Mouse (Mus musculus) MEL (cell line): Measurements from ENCODE around the gene She. TPM values are rescaled to one million over a fixed set of nuclear protein-coding genes. Genes with fewer than 3 reads are reported as not detected.

ENCODE experiments used
- DNase-seq: peaks from one replicate; pipeline ENCODE4 v3.0.0; 2011; ENCODE audit warnings: low read depth, low spot score
- H3K27ac ChIP-seq: 2 replicates; pipeline ENCODE4 v1.5.1; 2012; ENCODE audit warnings: low read depth, mild to moderate bottlenecking, control low read depth, low read length, moderate library complexity; ENCODE audit not compliant: control insufficient read depth
- H3K27me3 ChIP-seq, 2 experiments: fragments of 150-350 bp in 1 of 2; sonication (generic) in 1 of 2; 2 replicates each; pipeline ENCODE4 v1.6.1; 2012; ENCODE audit warnings: low read length in 2 of 2, mild to moderate bottlenecking in 2 of 2, improper control_type of control experiment in 1 of 2, moderate library complexity in 1 of 2; ENCODE audit not compliant: insufficient read depth in 2 of 2, control insufficient read depth in 1 of 2
- H3K36me3 ChIP-seq, 2 experiments: 2 replicates each; pipeline ENCODE4 v1.6.1; 2012 to 2014; ENCODE audit warnings: low read length in 2 of 2, improper control_type of control experiment in 1 of 2, inconsistent platforms in 1 of 2, mild to moderate bottlenecking in 1 of 2; ENCODE audit not compliant: insufficient read depth in 2 of 2, control insufficient read depth in 1 of 2
- H3K4me1 ChIP-seq, 2 experiments: fragments of 150-350 bp in 1 of 2; sonication (generic) in 1 of 2; 2 replicates each; pipeline ENCODE4 v1.6.1; 2012; ENCODE audit warnings: low read length in 2 of 2, improper control_type of control experiment in 1 of 2, mild to moderate bottlenecking in 1 of 2; ENCODE audit not compliant: insufficient read depth in 2 of 2, control insufficient read depth in 1 of 2
- H3K4me3 ChIP-seq, 2 experiments: fragments of 150-350 bp in 1 of 2; sonication (generic) in 1 of 2; 2 replicates each; pipeline ENCODE4 v1.5.1; 2012; ENCODE audit warnings: low read depth in 2 of 2, low read length in 2 of 2, mild to moderate bottlenecking in 2 of 2, moderate library complexity in 2 of 2, control low read depth in 1 of 2, improper control_type of control experiment in 1 of 2; ENCODE audit not compliant: control insufficient read depth in 1 of 2, insufficient read depth in 1 of 2
- H3K79me2 ChIP-seq: 2 replicates; pipeline ENCODE4 v1.6.1; 2012; ENCODE audit warnings: mild to moderate bottlenecking, low read length, moderate library complexity; ENCODE audit not compliant: control insufficient read depth, poor library complexity, insufficient read depth
- H3K9ac ChIP-seq: 2 replicates; pipeline ENCODE4 v1.6.1; 2012; ENCODE audit warnings: low read depth, mild to moderate bottlenecking, control low read depth, low read length, moderate library complexity; ENCODE audit not compliant: control insufficient read depth, poor library complexity, severe bottlenecking
- H3K9me3 ChIP-seq: fragments of 150-350 bp; sonication (generic); replicated peaks from 2 replicates; pipeline ENCODE4 v1.6.1; 2012; ENCODE audit warnings: mild to moderate bottlenecking, low read length, improper control_type of control experiment, moderate library complexity; ENCODE audit not compliant: insufficient read depth
- BHLHE40 ChIP-seq: IDR thresholded peaks from 2 replicates; pipeline ENCODE4 v1.6.1; 2012; ENCODE audit warnings: low read depth, mild to moderate bottlenecking, inconsistent platforms, low read length, improper control_type of control experiment, borderline replicate concordance
- CHD1 ChIP-seq: IDR thresholded peaks from 2 replicates; pipeline ENCODE4 v1.6.1; 2012; ENCODE audit warnings: low read depth, mild to moderate bottlenecking, inconsistent platforms, low read length, improper control_type of control experiment
- CHD2 ChIP-seq: IDR thresholded peaks from 2 replicates; pipeline ENCODE4 v1.6.1; 2011; ENCODE audit warnings: low read length, improper control_type of control experiment
- CTCF ChIP-seq, 3 experiments: IDR thresholded peaks in 2 of 3; conservative IDR thresholded peaks in 1 of 3; 2 replicates each; pipeline ENCODE4 v1.5.1; 2011 to 2012; ENCODE audit warnings: low read length in 3 of 3, low read depth in 2 of 3, mild to moderate bottlenecking in 2 of 3, improper control_type of control experiment in 1 of 3, inconsistent platforms in 1 of 3, mixed read lengths in 1 of 3, moderate library complexity in 1 of 3; ENCODE audit not compliant: control insufficient read depth in 1 of 3, insufficient read depth in 1 of 3, poor library complexity in 1 of 3, severe bottlenecking in 1 of 3
- E2F4 ChIP-seq: IDR thresholded peaks from 2 replicates; pipeline ENCODE4 v1.6.1; 2011; ENCODE audit warnings: low read depth, low read length, improper control_type of control experiment, borderline replicate concordance
- EP300 ChIP-seq, 2 experiments: IDR thresholded peaks; 2 replicates each; pipeline ENCODE4 v1.6.1; 2011; ENCODE audit warnings: improper control_type of control experiment in 2 of 2, low read length in 2 of 2, low read depth in 1 of 2, mild to moderate bottlenecking in 1 of 2
- GABPA ChIP-seq: IDR thresholded peaks from 2 replicates; pipeline ENCODE4 v1.6.1; 2012; ENCODE audit warnings: low read depth, mild to moderate bottlenecking, inconsistent platforms, low read length, improper control_type of control experiment, moderate library complexity
- GATA1 ChIP-seq: IDR thresholded peaks from 2 replicates; pipeline ENCODE4 v1.6.1; 2011; ENCODE audit warnings: low read depth, low read length, improper control_type of control experiment
- HCFC1 ChIP-seq: IDR thresholded peaks from 2 replicates; pipeline ENCODE4 v1.6.1; 2012; ENCODE audit warnings: low read depth, mild to moderate bottlenecking, inconsistent platforms, low read length, improper control_type of control experiment, moderate library complexity
- MAZ ChIP-seq: IDR thresholded peaks from 2 replicates; pipeline ENCODE4 v1.6.1; 2012; ENCODE audit warnings: low read depth, mild to moderate bottlenecking, inconsistent platforms, low read length, improper control_type of control experiment
- MXI1 ChIP-seq: IDR thresholded peaks from 2 replicates; pipeline ENCODE4 v1.6.1; 2011; ENCODE audit warnings: mild to moderate bottlenecking, low read depth, low read length, improper control_type of control experiment
- MYB ChIP-seq: IDR thresholded peaks from 2 replicates; pipeline ENCODE4 v1.6.1; 2011; ENCODE audit warnings: mild to moderate bottlenecking, low read depth, low read length, improper control_type of control experiment
- MYC ChIP-seq: IDR thresholded peaks from 2 replicates; pipeline ENCODE4 v1.6.1; 2011; ENCODE audit warnings: low read depth, mild to moderate bottlenecking, low read length, improper control_type of control experiment, moderate library complexity
- NELFE ChIP-seq: IDR thresholded peaks from 2 replicates; pipeline ENCODE4 v1.6.1; 2011; ENCODE audit warnings: low read depth, low read length, improper control_type of control experiment
- NRF1 ChIP-seq: IDR thresholded peaks from 2 replicates; pipeline ENCODE4 v1.6.1; 2014; ENCODE audit warnings: low read depth, mild to moderate bottlenecking, inconsistent platforms, low read length, improper control_type of control experiment, moderate library complexity; ENCODE audit not compliant: poor library complexity, insufficient read depth, severe bottlenecking
- RAD21 ChIP-seq: IDR thresholded peaks from 2 replicates; pipeline ENCODE4 v1.6.1; 2011; ENCODE audit warnings: mild to moderate bottlenecking, low read depth, low read length, improper control_type of control experiment
- SIN3A ChIP-seq: IDR thresholded peaks from 2 replicates; pipeline ENCODE4 v1.6.1; 2012; ENCODE audit warnings: low read length, improper control_type of control experiment, inconsistent platforms
- SMC3 ChIP-seq: IDR thresholded peaks from 2 replicates; pipeline ENCODE4 v1.6.1; 2011; ENCODE audit warnings: low read depth, low read length, improper control_type of control experiment
- TAL1 ChIP-seq: IDR thresholded peaks from 2 replicates; pipeline ENCODE4 v1.6.1; 2012; ENCODE audit warnings: mild to moderate bottlenecking, inconsistent platforms, low read length, moderate library complexity, mixed read lengths
- TBP ChIP-seq: IDR thresholded peaks from 2 replicates; pipeline ENCODE4 v1.8.0; 2011; ENCODE audit warnings: low read depth, low read length, improper control_type of control experiment
- UBTF ChIP-seq: IDR thresholded peaks from 2 replicates; pipeline ENCODE4 v1.6.1; 2012; ENCODE audit warnings: low read depth, mild to moderate bottlenecking, inconsistent platforms, low read length, improper control_type of control experiment, moderate library complexity, borderline replicate concordance; ENCODE audit not compliant: insufficient read depth
- USF1 ChIP-seq: IDR thresholded peaks from 2 replicates; pipeline ENCODE4 v1.6.1; 2014; ENCODE audit warnings: low read depth, mild to moderate bottlenecking, inconsistent platforms, low read length, improper control_type of control experiment, moderate library complexity
- USF2 ChIP-seq, 2 experiments: IDR thresholded peaks; 2 replicates each; pipeline ENCODE4 v1.6.1; 2011 to 2012; ENCODE audit warnings: improper control_type of control experiment in 2 of 2, low read length in 2 of 2, borderline replicate concordance in 1 of 2, inconsistent platforms in 1 of 2, low read depth in 1 of 2, mild to moderate bottlenecking in 1 of 2; ENCODE audit not compliant: insufficient read depth in 1 of 2
- ZC3H11A ChIP-seq: IDR thresholded peaks from 2 replicates; pipeline ENCODE4 v1.6.1; 2012; ENCODE audit warnings: low read depth, mild to moderate bottlenecking, inconsistent platforms, low read length, improper control_type of control experiment
- ZKSCAN1 ChIP-seq: IDR thresholded peaks from 2 replicates; pipeline ENCODE4 v1.6.1; 2012; ENCODE audit warnings: low read depth, mild to moderate bottlenecking, inconsistent platforms, low read length, improper control_type of control experiment, moderate library complexity
- ZMIZ1 ChIP-seq: IDR thresholded peaks from 2 replicates; pipeline ENCODE4 v1.6.1; 2012; ENCODE audit warnings: low read depth, mild to moderate bottlenecking, inconsistent platforms, low read length, improper control_type of control experiment, moderate library complexity
- ZNF384 ChIP-seq: IDR thresholded peaks from 2 replicates; pipeline ENCODE4 v1.6.1; 2012; ENCODE audit warnings: low read depth, mild to moderate bottlenecking, inconsistent platforms, low read length, improper control_type of control experiment
- polyA plus RNA-seq, 2 experiments: library from polyadenylated mRNA; stranded (reverse) in 1 of 2; unstranded in 1 of 2; fragments of >175 nt in 1 of 2; fragments of >200 nt in 1 of 2; gene quantifications; 2 replicates each; pipeline versions ENCODE4 v1.2.1 to v1.2.4; 2012; ENCODE audit warnings: low replicate concordance in 2 of 2, low read depth in 1 of 2; ENCODE audit not compliant: insufficient read length in 2 of 2, insufficient read depth in 1 of 2, missing spikeins in 1 of 2
- total RNA-seq: library from RNA; depleted of rRNA; stranded (reverse); fragments of 300-350 nt; gene quantifications from 2 replicates; pipeline ENCODE4 v1.2.3, GENCODE M21; 2012

Gene She
- total and polyA plus RNA-seq, 3 experiments, result 3.3 to 3.5 TPM; not detected in 1

DNA sequence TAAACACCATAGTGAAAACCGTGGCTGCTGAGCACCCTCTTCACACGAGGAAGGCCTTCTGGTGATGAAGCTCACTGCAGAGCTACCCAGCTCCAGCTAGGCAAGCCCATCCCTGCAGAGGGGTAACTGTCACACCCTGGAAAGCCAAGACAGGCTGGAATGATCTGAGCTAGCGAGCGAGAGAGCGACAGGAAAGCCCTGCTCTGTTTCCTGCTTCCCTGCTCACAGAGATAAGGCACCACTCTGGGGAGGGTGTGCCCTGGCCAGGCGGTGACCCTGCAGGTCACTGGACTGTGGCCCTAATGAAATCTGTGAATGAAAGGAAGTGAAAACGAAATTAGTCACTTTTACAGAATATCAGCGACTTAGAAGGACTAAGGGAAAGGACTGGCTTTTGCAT is 4.2 kb downstream of the She start:
- H3K36me3 ChIP-seq, result no peaks in the 10 kb centered on the region
- no peak for TF ChIP-seq TBP
- TF ChIP-seq GATA1, result no peak
- no peak for TF ChIP-seq CHD1
- TF ChIP-seq MYC, result no peak
- TF ChIP-seq MXI1, result no peak
- no peak for TF ChIP-seq USF1
- no peak for TF ChIP-seq TAL1
- TF ChIP-seq CHD2, result no peak
- no peak for TF ChIP-seq CTCF (IDR thresholded peaks at IDR 0.05 in 2 of 3, conservative IDR thresholded peaks at IDR 0.05 in 1 of 3; ENCODE audit: control insufficient read depth in 1 of 3, insufficient read depth in 1 of 3, low read depth in 2 of 3, low read length in 3 of 3, poor library complexity in 1 of 3, severe bottlenecking in 1 of 3)
- TF ChIP-seq UBTF, result no peak
- TF ChIP-seq NELFE, result no peak
- no peak for TF ChIP-seq HCFC1
- no peak for TF ChIP-seq ZMIZ1
- no peak for TF ChIP-seq ZNF384
- no peak for TF ChIP-seq EP300 (IDR thresholded peaks at IDR 0.05; ENCODE audit: low read depth in 1 of 2, low read length in 2 of 2)
- TF ChIP-seq MAZ, result no peak
- TF ChIP-seq ZKSCAN1, result no peak
- TF ChIP-seq NRF1, result no peak
- TF ChIP-seq E2F4, result no peak
- TF ChIP-seq USF2 (IDR thresholded peaks at IDR 0.05; ENCODE audit: borderline replicate concordance in 1 of 2, insufficient read depth in 1 of 2, low read depth in 1 of 2, low read length in 2 of 2), result no peak
- TF ChIP-seq, all 39 proteins: peak for 0

DNA sequence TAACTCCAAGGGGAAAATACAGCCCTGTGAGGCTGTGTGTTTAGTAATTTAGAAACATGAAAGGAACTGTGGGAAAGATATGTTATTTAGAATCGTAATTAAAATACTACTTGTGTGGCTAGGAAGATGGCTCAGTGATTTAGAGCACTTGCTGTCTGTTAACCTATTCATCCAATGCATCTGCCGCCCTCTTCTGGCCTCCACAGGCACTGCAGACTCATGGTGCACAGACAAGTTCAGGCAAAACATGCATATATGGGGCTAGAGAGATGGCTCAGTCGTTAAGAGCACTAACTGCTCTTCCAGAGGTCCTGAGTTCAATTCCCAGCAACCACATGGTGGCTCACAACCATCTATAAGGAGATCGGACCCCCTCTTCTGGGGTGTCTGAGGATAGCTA is 11.1 kb downstream of the She start:
- H3K27ac ChIP-seq, result no peak overlapping the region
- H3K9me3 ChIP-seq, result no peaks in the 10 kb centered on the region
- no peak overlapping the region for H3K4me3 ChIP-seq
- peak; percentile 93 for DNase-seq
- H3K79me2 ChIP-seq, result no peaks in the 10 kb centered on the region
- peaks cover 6 to 9% of the 10 kb centered on the region in 2 experiments; a peak in 3 of 4 replicates for H3K4me1 ChIP-seq
- peak; percentile 50 for TF ChIP-seq ZC3H11A
- TF ChIP-seq GATA1, result no peak
- TF ChIP-seq GABPA, result no peak
- peak; percentile 34; the same call in 1 of the 2 replicates for TF ChIP-seq SIN3A
- no peak for TF ChIP-seq BHLHE40
- no peak for TF ChIP-seq MYB
- peak; percentile 98 for TF ChIP-seq TBP
- TF ChIP-seq RAD21, result peak; percentile 75
- peak; percentile 73 for TF ChIP-seq SMC3
- peak; percentile 86 to 92 (median 90) for TF ChIP-seq CTCF (IDR thresholded peaks at IDR 0.05 in 2 of 3, conservative IDR thresholded peaks at IDR 0.05 in 1 of 3; ENCODE audit: control insufficient read depth in 1 of 3, insufficient read depth in 1 of 3, low read depth in 2 of 3, low read length in 3 of 3, poor library complexity in 1 of 3, severe bottlenecking in 1 of 3)
- no peak overlapping the region for H3K9ac ChIP-seq
- peaks cover 0 to 8% of the 10 kb centered on the region in 2 experiments; a peak in 2 of 4 replicates for H3K36me3 ChIP-seq
- H3K27me3 ChIP-seq, result no peaks in the 10 kb centered on the region

More for the DNA sequence above, 4.2 kb downstream of the She start:
- Histone ChIP-seq H3K79me2 (no peaks in the 10 kb centered on the region), H3K9ac (no peak overlapping the region), H3K9me3 (no peaks in the 10 kb centered on the region), H3K4me3 (no peak overlapping the region), H3K27me3 (no peaks in the 10 kb centered on the region), H3K4me1 (0 out of 4 replicates have a peak, but pooled peaks cover 0 to 3% of the 10 kb centered on the region in 2 experiments), H3K27ac (no peak overlapping the region)
- DNase-seq, result no peak
